Mouse (Mus musculus) urinary bladder, postnatal 14 days (tissue): ENCODE measurements around the gene Tdo2.
A peak's percentile ranks its signal among the peaks of the same experiment; 100 is the strongest.

ENCODE experiments used
- DNase-seq: peaks from one replicate; pipeline ENCODE4 v3.0.0; 2021; ENCODE audit warnings: low spot score

The Tdo2 gene

DNA sequence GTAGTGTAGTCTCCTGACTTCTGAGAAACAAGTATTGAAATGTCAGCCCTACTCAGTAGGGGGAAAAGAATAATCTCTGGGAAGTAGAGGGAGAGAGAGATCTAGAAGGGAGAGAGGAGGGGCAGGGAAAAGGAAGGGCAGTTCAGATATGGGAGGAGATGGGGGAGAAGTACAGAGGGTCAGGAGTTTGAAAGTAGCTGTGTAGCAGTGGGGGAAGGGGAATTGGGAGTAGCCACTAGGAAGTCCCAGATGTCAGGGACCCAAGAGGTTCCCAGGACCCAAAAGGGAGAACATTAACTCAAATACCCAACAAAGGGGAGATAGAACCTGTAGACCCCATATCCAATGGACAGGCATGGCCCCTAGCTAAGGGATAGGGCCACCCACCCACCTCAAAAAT lies at the start of gene Tdo2:
Tdo2 (minus strand) TSS at position 101 of the 400 bp plus-strand sequence.
- DNase-seq: no peak

DNA sequence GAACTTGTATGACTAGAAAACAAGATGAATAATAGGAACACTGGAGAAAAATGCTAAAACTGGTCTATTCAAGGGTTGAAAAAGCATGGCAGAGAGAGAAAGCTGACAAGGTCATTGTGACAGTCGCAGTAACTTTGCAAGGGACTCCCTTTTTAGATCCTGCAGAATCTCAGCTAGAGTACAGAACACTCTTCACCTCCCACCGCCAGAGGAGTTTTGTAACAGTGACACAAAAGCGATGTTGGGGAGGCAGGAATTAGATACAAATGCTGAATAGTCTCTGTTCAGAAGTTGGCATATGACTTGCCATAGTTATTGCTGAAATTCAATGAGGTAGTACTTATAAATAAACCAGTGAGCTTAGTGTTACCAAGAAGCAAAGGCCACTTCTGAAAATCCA lies 47.1 kb upstream of the Tdo2 start:
- no peak for DNase-seq

DNA sequence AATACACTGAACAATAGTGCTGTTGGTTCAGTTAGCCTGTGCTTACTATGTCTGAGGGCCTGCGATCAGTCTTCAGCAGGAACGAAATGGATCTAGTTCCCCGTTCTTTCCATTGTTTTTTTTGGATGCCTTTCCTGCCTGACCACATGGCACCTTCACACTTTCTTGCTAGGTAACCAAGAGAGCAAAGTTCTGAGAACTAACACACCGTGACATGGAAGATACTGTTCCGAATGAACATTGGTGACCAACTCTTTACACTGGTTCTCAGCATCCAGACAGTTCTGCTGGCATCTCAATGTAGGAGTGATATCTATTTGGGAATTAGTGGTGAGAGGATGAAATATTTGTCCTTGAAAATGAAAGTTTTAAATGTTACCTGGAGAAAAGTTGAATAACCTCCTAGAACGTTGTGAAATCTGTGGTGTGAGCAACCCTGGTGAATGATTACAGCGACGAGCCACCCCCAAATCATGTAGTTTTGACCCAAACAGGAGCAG lies 46.5 kb upstream of the Tdo2 start:
- no peak for DNase-seq

DNA sequence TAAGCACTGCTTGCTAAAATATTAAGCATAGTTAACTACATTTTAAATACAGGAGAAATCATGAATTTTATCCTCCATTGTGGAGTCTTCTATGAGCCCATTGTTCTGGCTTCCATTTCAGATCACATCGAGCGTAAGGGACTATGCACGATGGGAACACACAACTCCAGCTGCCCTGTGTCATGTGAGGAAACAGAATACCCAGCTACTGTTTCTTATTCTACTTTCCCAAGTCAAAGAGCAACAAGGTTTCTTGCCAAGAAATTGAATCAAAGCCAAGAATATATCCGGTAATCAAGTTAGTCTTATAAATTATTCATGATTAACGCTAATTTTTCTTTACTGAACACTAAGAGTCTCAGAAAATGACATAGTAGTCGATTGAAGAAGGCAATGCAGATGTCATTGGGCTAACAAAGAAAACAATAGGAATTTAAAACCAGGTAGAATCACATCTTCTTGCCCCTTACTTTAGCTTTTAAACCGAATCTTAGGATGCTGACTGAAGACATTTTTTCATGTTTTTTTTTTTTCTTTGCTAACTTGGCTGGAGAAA lies 38.2 kb upstream of the Tdo2 start:
- DNase-seq: no peak

DNA sequence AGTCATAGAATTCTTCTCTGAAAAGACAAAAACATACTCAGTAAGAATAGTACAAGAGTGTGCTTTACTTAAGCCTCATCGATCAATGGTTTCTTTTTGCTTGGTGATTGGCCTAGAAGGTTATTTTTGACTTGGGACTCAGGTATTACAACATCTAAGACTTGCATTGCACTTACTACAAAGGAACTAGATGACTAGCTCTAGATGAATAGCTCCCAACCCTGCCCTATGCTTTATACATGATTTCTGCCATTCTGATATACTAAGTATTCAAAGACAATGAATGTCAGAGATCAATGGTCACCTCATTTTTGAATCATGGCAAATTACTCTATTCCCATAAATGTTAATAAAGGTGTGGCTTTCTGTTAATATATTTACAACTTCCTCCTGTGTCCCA lies 31.0 kb upstream of the Tdo2 start:
- DNase-seq: no peak

DNA sequence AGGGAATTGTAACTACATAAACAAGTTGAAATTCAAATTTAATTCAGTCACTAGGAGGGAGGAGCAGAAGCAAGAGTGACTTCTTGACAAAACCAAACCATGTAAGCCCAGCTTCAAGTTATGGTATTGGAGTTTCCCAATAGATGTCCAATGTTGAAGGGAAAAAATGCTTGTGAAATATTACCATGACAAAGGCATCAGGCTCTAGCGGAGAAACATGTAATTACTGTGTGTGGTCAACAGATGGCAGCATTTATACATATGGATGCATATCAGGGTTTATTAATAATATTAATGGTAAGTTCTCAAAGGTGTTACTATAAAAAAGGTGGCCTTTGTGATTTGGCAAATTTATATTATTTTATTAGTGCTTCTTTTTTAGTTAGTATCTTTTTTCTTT lies 20.0 kb upstream of the Tdo2 start:
- peak; percentile 21 for DNase-seq

DNA sequence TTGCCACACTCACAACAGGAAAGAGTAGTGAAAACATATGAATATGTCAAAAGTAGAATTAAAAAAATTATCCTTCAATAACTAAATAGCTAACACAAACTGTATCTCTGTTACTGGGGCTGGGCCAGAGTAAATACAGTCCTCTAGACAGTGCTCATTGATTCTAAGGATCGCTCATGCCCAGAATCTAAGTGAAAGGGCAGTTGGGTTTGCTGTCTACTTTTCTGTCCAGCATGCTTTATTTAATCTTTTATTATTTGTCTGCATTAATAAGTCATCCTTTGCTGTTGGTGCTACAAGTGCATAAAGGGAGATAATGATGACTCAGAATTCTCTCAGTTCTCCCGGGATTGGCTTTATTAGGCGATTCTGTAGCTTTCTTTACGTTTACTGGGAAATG lies 19.4 kb upstream of the Tdo2 start:
- no peak for DNase-seq

DNA sequence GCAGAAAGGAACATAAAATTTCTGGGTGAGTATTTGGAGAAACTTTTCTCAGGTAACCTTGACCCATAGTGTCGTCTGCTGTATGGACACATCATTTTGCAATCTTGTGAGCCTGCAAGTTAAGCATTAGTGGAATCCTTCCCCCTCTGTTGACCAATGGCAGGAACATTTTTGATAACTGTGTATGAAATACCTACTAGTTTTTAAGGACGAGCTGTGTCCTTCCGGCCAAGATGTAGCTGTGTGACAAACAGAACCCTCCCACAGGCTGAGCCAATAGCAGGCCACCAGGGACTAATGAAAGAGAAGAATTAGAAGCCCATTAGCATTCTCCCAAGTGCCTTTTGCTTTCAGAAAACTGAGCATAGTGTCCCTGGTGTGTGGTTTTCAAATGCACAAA lies 14.5 kb upstream of the Tdo2 start:
- DNase-seq: no peak

DNA sequence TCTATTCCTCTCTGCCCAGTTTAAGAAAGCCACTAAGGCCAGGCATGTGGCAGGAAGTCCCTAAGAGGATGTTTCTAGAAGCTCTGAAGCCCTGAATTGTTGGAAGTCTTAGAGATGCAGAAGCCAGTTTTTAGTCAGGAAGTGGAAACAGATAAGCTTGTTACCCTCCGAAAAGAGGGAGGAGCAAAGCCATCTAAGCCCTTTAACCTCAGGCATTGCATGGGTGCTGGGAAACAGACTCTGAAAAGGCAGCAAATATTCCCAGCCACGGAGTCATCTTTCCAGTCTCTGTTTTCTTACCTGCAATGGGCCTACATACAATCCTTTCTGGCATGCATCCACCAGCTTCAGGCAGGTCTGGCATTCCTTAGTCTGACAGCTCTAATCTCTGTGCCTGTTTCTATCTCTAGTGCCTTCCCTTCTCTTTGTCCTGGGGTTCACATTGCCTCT lies 13.7 kb upstream of the Tdo2 start:
- no peak for DNase-seq

DNA sequence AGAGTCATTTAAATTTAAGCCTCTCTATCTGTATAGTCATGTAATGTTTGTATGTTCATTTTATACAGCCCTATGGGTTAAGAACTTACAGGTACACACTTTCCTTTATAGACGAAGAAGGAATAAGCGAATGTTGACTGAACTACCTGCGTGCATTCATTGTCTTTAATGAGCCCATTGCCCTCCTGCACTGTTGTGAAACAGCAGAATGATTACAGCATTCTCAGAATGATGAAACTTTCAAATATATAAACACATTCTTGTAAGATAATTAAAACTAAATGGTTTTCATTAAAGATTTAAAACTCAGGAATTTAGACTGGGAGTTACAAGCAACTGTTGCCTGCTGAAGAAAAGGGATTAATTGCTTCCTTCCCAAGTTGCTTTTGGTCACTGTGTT lies 11.6 kb upstream of the Tdo2 start:
- no peak for DNase-seq

DNA sequence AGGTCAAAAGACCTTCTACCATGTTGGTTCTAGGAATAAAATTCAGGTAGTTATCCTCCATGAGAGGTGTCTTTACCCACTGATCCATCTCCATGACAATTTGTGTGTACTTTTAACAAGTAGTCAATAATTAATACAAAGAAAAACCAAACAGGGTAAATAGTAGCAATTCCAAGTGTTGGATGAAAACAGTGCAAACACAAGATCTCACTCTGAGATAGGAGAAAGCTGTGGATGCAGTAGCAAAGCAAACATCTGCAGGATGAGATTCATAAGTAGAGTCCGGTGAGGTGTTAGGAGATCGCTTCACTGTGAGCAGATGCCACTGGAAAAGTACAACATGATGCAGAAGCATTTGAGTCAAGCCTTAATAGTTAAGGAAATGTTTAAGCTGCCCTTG lies 10.1 kb upstream of the Tdo2 start:
- no peak for DNase-seq

DNA sequence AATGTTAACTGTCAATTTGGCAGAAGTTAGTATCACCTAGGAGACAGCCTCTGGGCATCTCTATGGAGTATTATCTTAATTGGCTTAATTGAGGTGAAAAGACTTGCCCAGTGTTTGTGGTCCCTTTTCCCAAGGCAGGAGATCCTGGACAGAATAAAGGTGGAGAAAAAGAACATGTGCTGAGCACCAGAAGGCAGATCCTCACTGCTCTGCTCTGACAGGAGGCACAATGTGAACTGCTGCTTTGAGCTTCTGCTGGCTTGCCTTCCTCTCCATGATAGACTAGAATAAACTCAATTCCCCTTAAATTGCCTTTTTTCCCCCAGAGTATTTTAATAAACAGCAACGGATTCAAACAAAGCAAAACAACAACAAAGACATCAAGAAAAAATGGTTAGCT lies 9.1 kb upstream of the Tdo2 start:
- DNase-seq: no peak

DNA sequence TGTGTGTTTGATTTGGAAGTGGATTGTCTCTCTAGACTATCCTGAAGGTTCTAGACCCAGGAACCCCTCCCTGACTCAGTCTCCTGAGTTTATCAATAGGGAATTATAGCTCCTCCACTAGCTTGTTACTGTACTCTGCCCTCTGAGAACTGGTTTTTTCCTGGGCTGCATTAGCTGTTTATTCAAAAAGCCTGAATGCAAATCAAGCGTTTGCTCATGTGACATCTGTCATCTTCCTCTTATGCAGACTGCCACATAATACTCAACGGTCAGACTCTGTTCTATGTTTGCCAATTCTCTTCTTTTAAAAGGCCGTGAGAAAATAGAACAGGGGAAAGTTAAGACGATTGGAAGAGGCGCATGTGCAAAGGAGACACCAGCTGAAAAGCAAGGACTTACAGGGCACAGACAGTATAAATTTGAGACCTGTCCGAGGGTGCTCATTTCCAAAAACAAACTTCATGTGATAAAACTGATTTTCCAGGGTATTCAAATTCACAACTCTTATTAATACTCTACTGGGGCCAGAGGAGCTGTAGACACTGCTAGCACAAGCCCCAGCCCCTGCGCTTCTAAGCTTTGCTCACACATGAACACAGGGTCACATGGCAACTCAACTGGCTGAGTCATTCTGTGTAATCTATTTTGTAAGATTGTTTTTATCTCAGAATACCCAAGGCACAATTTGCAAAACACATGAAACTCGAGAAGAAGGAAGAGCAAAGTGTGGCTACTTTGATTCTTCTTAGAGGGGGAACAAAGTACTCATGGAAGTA lies 7.3 kb upstream of the Tdo2 start:
- peak; percentile 8 for DNase-seq

DNA sequence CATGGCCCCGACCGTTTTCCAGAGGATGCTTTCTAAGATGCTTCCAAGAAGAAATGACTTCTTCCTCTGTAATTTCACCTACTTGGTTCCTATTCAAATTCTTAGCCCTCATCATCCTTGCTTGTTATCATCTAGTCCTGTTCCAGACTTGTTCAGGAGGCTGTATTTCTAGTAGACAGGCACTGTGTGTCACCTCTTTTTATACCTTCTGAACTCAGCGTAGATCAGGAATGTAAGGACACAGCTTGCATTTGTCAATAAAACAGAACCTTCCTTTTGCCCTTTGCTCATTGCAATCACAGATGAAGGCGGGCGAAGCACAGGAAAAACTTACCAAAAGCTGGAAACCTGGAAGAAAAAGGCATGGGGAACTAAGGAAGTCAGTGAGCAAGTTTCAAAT lies 6.0 kb upstream of the Tdo2 start, which contains the start of gene Asic5:
Asic5 (plus strand) TSS at position 301 of the 400 bp plus-strand sequence.
- no peak for DNase-seq

DNA sequence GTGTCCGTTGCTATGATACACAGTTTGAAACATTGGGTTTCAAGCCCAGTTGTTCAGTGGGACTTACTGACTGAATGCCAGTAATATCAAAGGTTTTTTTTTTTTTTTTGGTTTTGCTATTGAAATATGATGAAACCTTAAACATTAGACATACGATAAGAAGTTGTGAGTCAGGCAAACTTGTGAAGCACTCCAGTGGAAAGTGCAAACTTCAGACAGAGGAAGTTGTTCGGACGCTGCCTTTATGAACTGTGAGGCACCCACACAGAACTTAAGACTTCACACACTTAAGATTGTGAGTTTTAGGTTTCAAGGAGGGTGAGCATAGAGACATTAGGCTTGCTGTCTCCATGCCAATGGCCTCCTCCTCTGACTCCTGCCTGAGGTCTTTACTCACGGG lies 5.6 kb upstream of the Tdo2 start:
- no peak for DNase-seq

DNA sequence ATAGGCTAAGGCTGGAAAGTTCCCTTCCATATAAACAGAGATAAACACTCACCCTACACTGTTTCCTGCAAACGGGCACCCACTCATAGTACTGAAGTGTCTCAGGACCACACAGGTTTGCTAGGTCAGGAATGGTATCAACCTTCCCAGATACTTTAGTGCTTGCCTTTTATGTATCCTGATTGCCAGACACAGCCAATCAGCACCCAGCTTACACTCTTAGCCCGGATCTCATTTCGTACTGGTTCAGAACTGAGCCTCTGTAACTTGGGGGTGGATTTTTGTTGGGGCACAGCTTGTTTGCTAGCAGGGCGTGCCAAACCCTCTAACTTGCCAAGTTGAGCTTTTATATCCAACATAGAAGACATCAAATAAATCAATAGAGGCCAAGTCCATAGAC lies 395 bp downstream of the Tdo2 start:
- DNase-seq: no peak

DNA sequence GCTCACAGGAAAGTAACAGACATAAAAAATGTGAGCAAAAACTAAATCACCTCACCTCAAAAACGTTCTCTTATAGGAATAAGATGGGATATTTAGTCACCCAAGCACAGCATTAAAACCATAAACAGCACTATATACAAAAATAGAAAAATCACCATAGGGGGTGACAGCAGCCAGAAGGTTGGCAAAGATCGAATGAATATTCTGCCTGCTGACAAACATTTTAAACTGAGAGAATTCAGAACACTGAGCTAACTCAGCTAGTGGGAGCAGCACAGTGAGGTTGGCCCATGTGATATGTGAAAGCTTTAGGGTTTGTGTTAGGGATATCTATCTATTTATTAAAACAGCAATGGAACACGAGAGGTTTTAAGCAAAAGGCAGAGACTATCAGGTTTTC lies 11.4 kb downstream of the Tdo2 start:
- DNase-seq: no peak

DNA sequence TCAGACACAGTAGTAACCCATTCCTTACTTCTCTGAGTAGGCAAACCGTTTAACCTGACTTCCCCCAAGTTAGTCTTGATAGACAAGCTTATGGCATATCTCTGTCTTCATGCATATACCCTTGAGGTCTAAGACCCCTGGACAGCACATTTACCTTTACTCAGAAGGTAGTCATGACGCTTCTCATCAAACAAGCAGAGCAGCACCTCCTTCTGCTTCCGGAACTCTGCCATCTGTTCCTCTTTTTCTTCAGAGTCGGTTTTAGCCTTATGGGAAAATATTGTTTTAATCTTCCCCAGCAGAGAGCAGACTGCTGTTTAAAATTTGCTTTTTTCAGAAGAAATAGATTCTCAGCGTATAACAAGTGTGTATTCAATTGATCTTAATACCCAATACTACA lies 12.2 kb downstream of the Tdo2 start:
- DNase-seq: no peak

DNA sequence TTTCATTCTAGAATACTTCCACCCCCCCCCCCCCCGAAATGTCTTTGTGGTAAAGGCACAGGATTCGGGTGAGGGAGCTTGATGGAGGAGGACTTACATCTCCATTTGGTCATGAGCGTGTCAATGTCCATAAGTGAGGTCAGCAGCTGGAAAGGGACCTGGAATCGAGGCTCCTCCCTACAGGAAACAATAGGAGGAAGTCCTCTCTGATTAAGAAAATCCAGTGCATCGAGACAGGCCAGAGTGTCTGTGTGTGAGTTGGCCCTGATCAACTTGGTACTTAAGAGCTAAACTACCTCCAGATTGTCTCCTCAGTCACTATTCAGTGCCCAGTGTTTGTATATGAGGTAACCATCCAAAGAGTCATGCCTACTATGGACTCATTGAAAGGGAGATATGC lies 14.7 kb downstream of the Tdo2 start:
- DNase-seq: no peak

DNA sequence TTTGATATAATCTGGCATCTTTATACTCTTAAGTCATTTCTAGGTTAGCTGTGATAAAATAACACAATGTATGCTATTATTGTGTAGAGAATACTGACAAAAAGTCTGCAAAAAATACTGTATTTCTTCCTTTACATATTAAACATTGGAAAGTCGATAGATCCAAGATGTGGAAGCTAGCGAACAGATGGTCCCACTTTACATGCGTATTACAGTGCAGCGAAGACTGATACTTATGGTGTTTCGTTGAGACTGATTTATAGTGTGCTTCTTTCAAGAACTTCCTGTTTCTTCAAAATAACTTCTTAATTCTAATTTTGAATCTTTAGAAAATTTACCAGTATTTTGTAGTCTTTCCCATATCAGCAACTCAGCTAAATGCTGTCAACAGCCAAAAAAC lies 18.5 kb downstream of the Tdo2 start:
- DNase-seq: no peak

DNA sequence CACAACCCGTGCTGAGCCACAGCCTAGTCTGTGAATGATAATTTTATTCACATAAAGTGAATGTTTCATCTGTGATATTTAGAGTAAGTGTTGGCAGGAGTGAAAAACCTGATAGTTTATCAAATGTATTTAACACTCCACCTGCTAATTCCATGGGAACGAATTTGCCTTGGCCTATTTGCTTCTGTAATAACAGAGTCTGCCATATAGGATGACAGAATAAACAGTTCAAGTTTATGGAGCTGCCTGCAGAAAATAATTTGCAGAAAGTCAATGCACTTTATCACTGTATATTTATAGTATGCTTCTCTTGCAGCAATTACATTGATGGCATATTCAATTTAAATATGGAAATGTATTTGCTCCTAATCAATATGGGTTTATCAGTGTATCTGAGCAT lies 24.2 kb downstream of the Tdo2 start:
- no peak for DNase-seq

DNA sequence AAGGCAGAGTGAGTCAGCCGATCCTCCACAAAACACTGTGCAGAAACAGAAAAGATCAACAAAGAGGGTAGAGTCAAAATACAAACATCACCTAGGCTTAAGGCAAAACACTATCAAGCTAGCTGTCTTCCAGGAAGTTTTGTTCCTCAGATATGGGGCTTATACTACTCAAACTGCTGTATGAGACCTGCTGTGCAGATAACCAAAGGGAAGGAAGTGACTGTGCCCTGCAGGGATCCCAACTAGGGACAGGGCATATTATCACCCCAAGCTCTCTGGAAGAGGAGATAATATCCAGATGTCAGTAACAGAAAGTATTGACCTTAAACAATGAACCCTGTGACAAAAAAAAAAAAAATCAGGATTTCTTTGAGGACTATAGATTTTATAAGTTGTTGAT lies 27.0 kb downstream of the Tdo2 start:
- DNase-seq: no peak

DNA sequence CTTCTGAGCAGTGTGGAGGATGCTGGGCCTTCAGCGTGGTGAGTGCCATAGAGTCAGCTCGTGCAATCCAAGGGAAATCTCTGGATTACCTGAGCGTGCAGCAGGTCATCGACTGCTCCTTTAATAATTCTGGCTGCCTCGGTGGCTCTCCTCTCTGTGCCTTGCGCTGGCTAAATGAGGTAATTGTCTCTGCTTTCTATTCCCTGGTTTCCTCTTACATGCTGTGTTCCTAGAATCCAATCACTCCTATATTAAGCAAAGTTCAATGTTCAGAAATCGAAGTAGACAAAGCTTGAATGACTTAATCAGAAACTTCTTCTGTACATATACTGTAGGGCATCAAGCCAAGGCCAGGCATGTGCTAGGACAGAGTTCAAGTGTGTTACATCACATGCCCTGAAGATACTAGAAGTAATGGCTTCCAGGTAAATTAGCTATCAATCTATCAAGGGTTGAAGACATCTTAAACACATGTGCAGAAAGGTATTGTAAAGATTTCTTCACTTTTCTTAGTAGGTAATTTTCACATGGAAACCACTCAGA lies 31.1 kb downstream of the Tdo2 start:
- no peak for DNase-seq

DNA sequence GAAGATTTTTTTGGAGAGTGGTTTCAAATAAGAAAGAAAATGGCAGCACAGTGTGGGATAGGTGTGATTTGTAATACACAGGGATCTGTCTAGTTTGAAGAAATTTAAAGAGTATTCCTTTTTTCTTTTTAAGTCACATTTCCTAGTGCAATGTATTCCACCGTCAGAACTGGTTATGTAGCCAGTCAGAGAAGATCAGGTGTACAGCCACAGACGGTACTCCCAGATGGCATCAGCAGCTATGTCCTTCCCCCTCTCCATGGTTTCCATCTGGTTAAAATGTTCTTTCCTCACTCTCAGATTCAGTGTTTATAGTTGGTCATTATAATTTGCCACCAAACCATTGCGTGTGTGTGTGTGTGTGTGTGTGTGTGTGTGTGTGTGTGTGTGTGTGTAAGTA lies 32.9 kb downstream of the Tdo2 start:
- DNase-seq: no peak
